Mouse (Mus musculus) left cerebral cortex, adult 6 months (tissue): Measurements from ENCODE around the gene Gpr180. TPM values are rescaled to one million over a fixed set of nuclear protein-coding genes. Genes with fewer than 3 reads are reported as not detected.

ENCODE experiments used
- long read RNA-seq, 2 experiments: library from polyadenylated mRNA; unstranded; transcript quantifications; one replicate each; pipeline ENCODE4 v2.0.0; 2019 to 2020
- polyA plus RNA-seq: library from polyadenylated mRNA; unstranded; fragments of <200 nt; fragmentation: Nextera tagmentation; gene quantifications from 2 replicates; pipeline ENCODE4 v1.2.3, GENCODE M21; 2021

The Gpr180 gene
- 28.1 and 31.5 TPM in 2 replicates for polyA plus RNA-seq
- long read RNA-seq, experiment 1, transcript Gpr180-201 (9 exons, 1,875 nt): major isoform, 165 of 266 reads
- long read RNA-seq, experiment 1, partial matches to known transcripts: 17 of 266 reads
- long read RNA-seq, experiment 1, other reads (novel, unspliced or antisense): 84 of 266 reads
- long read RNA-seq, experiment 2, transcript Gpr180-201 (9 exons, 1,875 nt): major isoform, 30 of 54 reads
- long read RNA-seq, experiment 2, partial matches to known transcripts: 1 of 54 reads
- long read RNA-seq, experiment 2, other reads (novel, unspliced or antisense): 23 of 54 reads

GRCm38 (mm10) chr14:118136744-118137452, at the start of gene Gpr180:
Gene Gpr180 (plus strand): TSS chr14:118137158.

GRCm38 (mm10) chr14:118132642-118132977, 4.3 kb upstream of the Gpr180 start, which contains the start of gene Tgds:
Gene Tgds (minus strand): TSS chr14:118132755.

Other genes starting within 250 kb of the Gpr180 start
- 0.79 and 2.2 TPM in 2 replicates for gene Dct, start 84.9 kb upstream of the Gpr180 start, polyA plus RNA-seq
- 4.5 and 6.2 TPM in 2 replicates for gene Tgds, start 4.4 kb upstream of the Gpr180 start, polyA plus RNA-seq
- gene Sox21, start 99.9 kb downstream of the Gpr180 start, polyA plus RNA-seq: 1.3 and 7.1 TPM in 2 replicates
- not detected in 2 replicates for gene Gm9376, start 129.8 kb downstream of the Gpr180 start, polyA plus RNA-seq